Mouse (Mus musculus): ENCODE measurements at regions not wholly inside any gene's neighbourhood (a gene's known extent, or its start where the extent isn't known, plus 50 kb on each side); places are given as distances from the start of the nearest gene placed in this dataset.

- WGBS = 66% methylated on average over 12 of the region's 12 CpGs
- no peak for DNase-seq (ENCODE audit: low read depth, low spot score)
Measured at GRCm38 (mm10) chr4:55697108-55697507, 164.8 kb upstream of the Klf4 start.

- 23% methylated on average over 1 of the region's 1 CpGs for WGBS
- no peak for DNase-seq (ENCODE audit: low read depth, low spot score)
Measured at GRCm38 (mm10) chr4:55696428-55696827, 164.2 kb upstream of the Klf4 start.

GRCm38 (mm10) chr4:55695246-55695645, 163.0 kb upstream of the Klf4 start:
- 91% methylated on average over 1 of the region's 1 CpGs for WGBS
- no peak for DNase-seq (ENCODE audit: low read depth, low spot score)

- DNase-seq (ENCODE audit: low read depth, low spot score) = no peak
- 84% methylated on average over 1 of the region's 1 CpGs for WGBS
Measured at GRCm38 (mm10) chr4:55689479-55689878, 157.2 kb upstream of the Klf4 start.

- WGBS = 95% methylated on average over 3 of the region's 3 CpGs
- no peak for DNase-seq (ENCODE audit: low read depth, low spot score)
Measured at GRCm38 (mm10) chr4:55686771-55687170, 154.5 kb upstream of the Klf4 start.

- 70% methylated on average over 6 of the region's 6 CpGs for WGBS
- DNase-seq (ENCODE audit: low read depth, low spot score) = no peak
Measured at GRCm38 (mm10) chr4:55672288-55672687, 140.0 kb upstream of the Klf4 start.

GRCm38 (mm10) chr4:55670258-55670657, 138.0 kb upstream of the Klf4 start:
- WGBS = 69% methylated on average over 4 of the region's 4 CpGs
- DNase-seq (ENCODE audit: low read depth, low spot score) = no peak

GRCm38 (mm10) chr4:55664822-55665221, 132.6 kb upstream of the Klf4 start:
- DNase-seq (ENCODE audit: low read depth, low spot score) = no peak
- WGBS = 82% methylated on average over 4 of the region's 4 CpGs

- 50% methylated on average over 5 of the region's 5 CpGs for WGBS
Measured at GRCm38 (mm10) chr4:55663856-55664255, 131.6 kb upstream of the Klf4 start.

GRCm38 (mm10) chr4:55662041-55662440, 129.8 kb upstream of the Klf4 start:
- 44% methylated on average over 5 of the region's 5 CpGs for WGBS
- peak; percentile 56 for DNase-seq (ENCODE audit: low read depth, low spot score)

More at GRCm38 (mm10) chr4:55663856-55664255, 131.6 kb upstream of the Klf4 start:
- no peak for DNase-seq (ENCODE audit: low read depth, low spot score)

GRCm38 (mm10) chr4:55658904-55659303, 126.6 kb upstream of the Klf4 start:
- no peak for DNase-seq (ENCODE audit: low read depth, low spot score)
- WGBS = 86% methylated on average over 6 of the region's 6 CpGs

GRCm38 (mm10) chr4:55655329-55655728, 123.1 kb upstream of the Klf4 start:
- 81% methylated on average over 2 of the region's 2 CpGs for WGBS
- DNase-seq (ENCODE audit: low read depth, low spot score) = no peak

- 87% methylated on average over 5 of the region's 5 CpGs for WGBS
- DNase-seq (ENCODE audit: low read depth, low spot score) = no peak
Measured at GRCm38 (mm10) chr4:55652628-55653027, 120.4 kb upstream of the Klf4 start.

- DNase-seq (ENCODE audit: low read depth, low spot score) = no peak
- WGBS = 27% methylated on average over 12 of the region's 12 CpGs
Measured at GRCm38 (mm10) chr4:55651811-55652410, 119.6 kb upstream of the Klf4 start.

- DNase-seq (ENCODE audit: low read depth, low spot score) = peak; percentile 52
- under 1% methylated on average over 56 of the region's 56 CpGs for WGBS
Measured at GRCm38 (mm10) chr4:55651051-55651763, 118.9 kb upstream of the Klf4 start.

GRCm38 (mm10) chr4:55650186-55650585, 117.9 kb upstream of the Klf4 start:
- WGBS = 53% methylated on average over 7 of the region's 7 CpGs

GRCm38 (mm10) chr4:55648376-55648775, 116.1 kb upstream of the Klf4 start:
- DNase-seq (ENCODE audit: low read depth, low spot score) = no peak
- 85% methylated on average over 7 of the region's 7 CpGs for WGBS

More at GRCm38 (mm10) chr4:55650186-55650585, 117.9 kb upstream of the Klf4 start:
- DNase-seq (ENCODE audit: low read depth, low spot score) = no peak

GRCm38 (mm10) chr4:55645432-55645831, 113.2 kb upstream of the Klf4 start:
- WGBS = 82% methylated on average over 3 of the region's 3 CpGs
- no peak for DNase-seq (ENCODE audit: low read depth, low spot score)

GRCm38 (mm10) chr4:55644895-55645294, 112.6 kb upstream of the Klf4 start:
- WGBS = 28% methylated on average over 2 of the region's 2 CpGs
- DNase-seq (ENCODE audit: low read depth, low spot score) = no peak

GRCm38 (mm10) chr4:55634946-55635511, 102.8 kb upstream of the Klf4 start:
- WGBS = 22% methylated on average over 7 of the region's 7 CpGs
- DNase-seq (ENCODE audit: low read depth, low spot score) = peak; percentile 89

- no peak for DNase-seq (ENCODE audit: low read depth, low spot score)
- 42% methylated on average over 1 of the region's 1 CpGs for WGBS
Measured at GRCm38 (mm10) chr4:55631157-55631556, 98.9 kb upstream of the Klf4 start.
